Mouse (Mus musculus) heart, adult 2 months (tissue): ENCODE measurements around the gene Slc25a10.

ENCODE experiments used
- CTCF ChIP-seq: fragments of 200-600 bp; IDR thresholded peaks from 2 replicates; pipeline ENCODE4 v1.8.1; 2022; ENCODE audit warnings: antibody characterized with exemption, mild to moderate bottlenecking, moderate library complexity
- EP300 ChIP-seq: fragments of 200-500 bp; IDR thresholded peaks from 2 replicates; pipeline ENCODE4 v1.6.1; 2011; ENCODE audit warnings: low read depth, low read length, control low read depth; ENCODE audit not compliant: insufficient read depth

DNA sequence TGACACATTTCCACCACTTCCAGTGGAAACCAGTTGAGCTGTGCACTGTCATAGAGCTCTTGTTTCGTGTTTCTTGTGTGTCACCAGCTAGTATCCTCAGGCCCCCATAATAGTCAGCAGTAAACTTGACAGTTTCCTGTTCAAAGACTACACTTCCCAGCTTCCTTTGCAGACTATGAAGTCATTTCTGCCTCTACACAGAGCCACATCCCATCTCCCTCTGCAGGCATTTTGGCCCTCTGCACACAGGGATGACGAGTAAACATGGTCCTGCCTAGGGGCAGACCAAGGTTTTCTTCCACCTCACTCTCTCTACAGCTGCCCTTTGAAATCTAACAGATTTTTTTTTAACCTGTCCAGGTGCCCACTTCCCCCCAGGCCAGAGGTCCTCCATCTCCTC, 55.8 kb downstream of the Slc25a10 start:
- TF ChIP-seq CTCF, result peak; percentile 25; the same call in 1 of the 2 replicates
- no peak for TF ChIP-seq EP300
